Mouse (Mus musculus): ENCODE measurements at regions not wholly inside any gene's neighbourhood (a gene's known extent, or its start where the extent isn't known, plus 50 kb on each side); places are given as distances from the start of the nearest gene placed in this dataset.

GRCm38 (mm10) chr9:23150338-23150737 is 72.5 kb upstream of the Bmper start:
- Histone ChIP-seq H3K36me3 (replicated peaks; ENCODE audit: control insufficient read depth, insufficient read depth, low read depth, low read length) (no peaks in the 10 kb centered on the region), H3K9ac (replicated peaks; ENCODE audit: low read length) (no peak overlapping the region), H3K4me3 (ENCODE audit: low read depth, low read length) (no peak overlapping the region), H3K4me1 (ENCODE audit: control insufficient read depth, insufficient read depth, low read length) (no peaks in the 10 kb centered on the region), H3K4me2 (ENCODE audit: low read depth, low read length) (no peak overlapping the region), H3K27ac (replicated peaks; ENCODE audit: low read depth, low read length) (no peak overlapping the region), H3K27me3 (ENCODE audit: control insufficient read depth, insufficient read depth, low read length) (no peaks in the 10 kb centered on the region), H3K9me3 (replicated peaks; ENCODE audit: control insufficient read depth, low read length) (no peaks in the 10 kb centered on the region)
- 90% methylated on average over 6 of the region's 6 CpGs for WGBS
- DNase-seq (ENCODE audit: low spot score) (no peak), ATAC-seq (replicated peaks; ENCODE audit: insufficient number of reproducible peaks, low FRiP score, low TSS enrichment, low read depth) (no peak)

DNA sequence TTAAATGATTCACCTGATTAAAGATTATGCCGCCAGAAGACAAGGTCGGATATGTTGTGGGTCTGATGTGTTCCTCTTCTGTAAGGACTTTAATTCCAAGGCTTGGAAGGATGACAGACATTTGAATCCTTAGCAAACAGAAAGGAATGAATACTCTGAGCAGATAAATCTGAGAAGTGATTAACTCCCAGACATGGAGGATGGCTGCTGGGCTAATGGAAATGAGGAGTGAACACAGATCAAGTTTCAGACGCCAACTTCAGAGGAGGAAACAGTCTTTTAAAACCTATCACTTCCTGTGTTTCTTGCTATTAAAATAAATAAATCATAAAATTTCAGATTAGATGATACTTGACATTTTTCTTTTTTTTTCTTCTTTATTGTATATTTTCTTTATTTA is 72.0 kb upstream of the Bmper start:
- ATAC-seq (replicated peaks; ENCODE audit: insufficient number of reproducible peaks, low FRiP score, low TSS enrichment, low read depth), result no peak
- Histone ChIP-seq H3K27ac (replicated peaks; ENCODE audit: low read depth, low read length) (no peak overlapping the region), H3K4me3 (ENCODE audit: low read depth, low read length) (no peak overlapping the region), H3K27me3 (ENCODE audit: control insufficient read depth, insufficient read depth, low read length) (no peaks in the 10 kb centered on the region), H3K4me1 (ENCODE audit: control insufficient read depth, insufficient read depth, low read length) (no peaks in the 10 kb centered on the region), H3K4me2 (ENCODE audit: low read depth, low read length) (no peak overlapping the region), H3K9ac (replicated peaks; ENCODE audit: low read length) (no peak overlapping the region), H3K36me3 (replicated peaks; ENCODE audit: control insufficient read depth, insufficient read depth, low read depth, low read length) (no peaks in the 10 kb centered on the region), H3K9me3 (replicated peaks; ENCODE audit: control insufficient read depth, low read length) (no peaks in the 10 kb centered on the region)
- WGBS, result 62% methylated on average over 3 of the region's 3 CpGs
- no peak for DNase-seq (ENCODE audit: low spot score)

DNA sequence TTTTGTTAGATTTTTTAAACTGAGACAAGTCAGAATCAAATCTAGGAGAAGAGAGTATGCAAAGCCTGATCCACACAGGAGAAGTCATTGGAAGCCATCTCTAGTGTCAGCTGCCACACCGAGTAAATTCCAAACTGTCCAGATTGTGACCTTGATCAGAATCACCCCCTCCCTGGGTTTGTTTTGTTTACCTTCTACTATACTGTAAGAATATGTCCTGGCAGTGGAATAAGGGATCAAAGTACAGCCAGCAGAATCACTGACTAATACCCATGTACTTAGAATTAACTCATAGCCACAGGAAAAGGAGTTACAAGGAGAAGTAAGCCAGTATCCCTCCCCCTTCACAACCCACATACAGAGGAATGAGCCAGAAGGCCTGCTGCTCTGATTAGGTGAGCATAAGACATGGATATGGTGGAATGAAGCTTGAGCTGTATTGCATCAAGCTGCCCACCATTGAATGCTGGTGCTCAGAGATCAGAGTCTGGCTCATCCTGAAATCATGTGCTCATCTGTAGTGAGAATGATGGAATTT is 70.9 kb upstream of the Bmper start:
- H3K4me1 ChIP-seq (ENCODE audit: control insufficient read depth, insufficient read depth, low read length), result no peaks in the 10 kb centered on the region
- H3K9ac ChIP-seq (replicated peaks; ENCODE audit: low read length), result no peak overlapping the region
- no peak overlapping the region for H3K4me3 ChIP-seq (ENCODE audit: low read depth, low read length)
- ATAC-seq (replicated peaks; ENCODE audit: insufficient number of reproducible peaks, low FRiP score, low TSS enrichment, low read depth) (no peak), DNase-seq (ENCODE audit: low spot score) (no peak)
- H3K36me3 ChIP-seq (replicated peaks; ENCODE audit: control insufficient read depth, insufficient read depth, low read depth, low read length), result no peaks in the 10 kb centered on the region
- no peak overlapping the region for H3K4me2 ChIP-seq (ENCODE audit: low read depth, low read length)
- H3K27me3 ChIP-seq (ENCODE audit: control insufficient read depth, insufficient read depth, low read length), result no peaks in the 10 kb centered on the region
- WGBS, result 75% methylated on average over 1 of the region's 1 CpGs
- no peaks in the 10 kb centered on the region for H3K9me3 ChIP-seq (replicated peaks; ENCODE audit: control insufficient read depth, low read length)
- no peak overlapping the region for H3K27ac ChIP-seq (replicated peaks; ENCODE audit: low read depth, low read length)

DNA sequence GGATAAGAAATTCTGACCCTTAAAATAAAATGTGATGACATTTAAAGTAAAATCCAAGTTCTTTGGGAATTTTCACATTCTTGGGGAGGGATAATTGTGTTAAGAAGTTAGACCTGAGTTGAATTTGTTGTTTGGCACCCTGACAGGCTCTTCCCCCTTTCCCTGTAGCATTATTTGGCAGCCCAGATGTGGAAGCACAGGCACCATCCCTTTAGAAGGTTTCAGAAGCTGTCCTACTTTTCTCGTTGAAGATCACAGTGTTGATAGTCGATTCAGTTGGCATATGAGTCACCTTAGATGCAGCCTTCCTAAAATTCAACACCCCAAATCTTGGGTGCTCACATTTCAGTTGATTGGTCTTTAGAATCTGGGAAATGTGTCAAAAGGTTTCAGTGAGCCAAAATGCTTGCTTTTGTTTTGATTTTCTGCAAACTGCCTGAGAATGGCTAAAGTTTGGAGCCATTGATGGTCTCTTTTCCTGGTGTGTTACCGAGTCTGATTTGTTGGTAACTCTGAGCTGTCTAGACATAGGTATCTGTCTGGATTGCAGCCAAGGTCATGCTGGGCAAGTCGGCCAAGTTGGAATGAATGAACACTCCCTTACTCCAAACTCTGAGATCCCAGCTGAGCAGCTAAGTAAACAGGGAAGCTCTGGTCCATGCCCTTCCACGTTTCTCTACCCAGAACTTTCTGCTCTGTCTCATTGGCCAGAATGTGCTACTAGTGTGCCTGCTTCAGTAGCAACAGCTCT is 65.9 kb upstream of the Bmper start:
- DNase-seq (ENCODE audit: low spot score), result no peak

DNA sequence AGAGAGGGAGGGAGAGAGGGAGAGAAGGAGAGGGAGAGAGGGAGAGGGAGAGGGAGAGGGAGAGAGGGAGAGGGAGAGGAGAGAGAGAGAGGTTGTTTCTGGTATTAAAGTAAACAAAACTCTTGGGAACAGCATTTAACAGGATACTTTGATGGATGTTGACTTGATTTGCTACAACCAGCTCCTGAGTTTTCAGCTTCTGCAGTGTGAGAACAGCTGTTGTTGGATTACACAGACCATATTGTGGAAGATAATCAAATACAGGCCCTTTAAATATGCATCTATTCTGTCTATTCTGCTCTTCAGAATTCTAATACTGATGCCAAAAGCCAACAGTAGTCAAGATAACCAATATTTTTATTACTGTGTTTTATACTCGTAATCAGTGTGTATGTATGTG is 64.4 kb upstream of the Bmper start:
- H3K36me3 ChIP-seq (replicated peaks; ENCODE audit: control insufficient read depth, insufficient read depth, low read depth, low read length), result no peaks in the 10 kb centered on the region
- 90% methylated on average over 1 of the region's 1 CpGs for WGBS
- H3K9ac ChIP-seq (replicated peaks; ENCODE audit: low read length), result no peak overlapping the region
- no peak for ATAC-seq (replicated peaks; ENCODE audit: insufficient number of reproducible peaks, low FRiP score, low TSS enrichment, low read depth)
- no peak overlapping the region for H3K4me2 ChIP-seq (ENCODE audit: low read depth, low read length)
- H3K4me1 ChIP-seq (ENCODE audit: control insufficient read depth, insufficient read depth, low read length), result no peaks in the 10 kb centered on the region
- no peak for DNase-seq (ENCODE audit: low spot score)
- H3K27me3 ChIP-seq (ENCODE audit: control insufficient read depth, insufficient read depth, low read length), result no peaks in the 10 kb centered on the region
- H3K27ac ChIP-seq (replicated peaks; ENCODE audit: low read depth, low read length), result no peak overlapping the region
- no peak overlapping the region for H3K4me3 ChIP-seq (ENCODE audit: low read depth, low read length)
- no peaks in the 10 kb centered on the region for H3K9me3 ChIP-seq (replicated peaks; ENCODE audit: control insufficient read depth, low read length)

More for the DNA sequence above, 65.9 kb upstream of the Bmper start:
- ATAC-seq (replicated peaks; ENCODE audit: insufficient number of reproducible peaks, low FRiP score, low TSS enrichment, low read depth), result no peak
- 61% methylated on average over 5 of the region's 5 CpGs for WGBS
- Histone ChIP-seq H3K4me3 (ENCODE audit: low read depth, low read length) (no peak overlapping the region), H3K27me3 (ENCODE audit: control insufficient read depth, insufficient read depth, low read length) (no peaks in the 10 kb centered on the region), H3K4me2 (ENCODE audit: low read depth, low read length) (no peak overlapping the region), H3K27ac (replicated peaks; ENCODE audit: low read depth, low read length) (no peak overlapping the region), H3K9me3 (replicated peaks; ENCODE audit: control insufficient read depth, low read length) (no peaks in the 10 kb centered on the region), H3K36me3 (replicated peaks; ENCODE audit: control insufficient read depth, insufficient read depth, low read depth, low read length) (no peaks in the 10 kb centered on the region), H3K4me1 (ENCODE audit: control insufficient read depth, insufficient read depth, low read length) (no peaks in the 10 kb centered on the region), H3K9ac (replicated peaks; ENCODE audit: low read length) (no peak overlapping the region)

- Histone ChIP-seq H3K9me3 (replicated peaks; ENCODE audit: control insufficient read depth, low read length) (no peaks in the 10 kb centered on the region), H3K4me3 (ENCODE audit: low read depth, low read length) (no peak overlapping the region), H3K9ac (replicated peaks; ENCODE audit: low read length) (no peak overlapping the region), H3K4me1 (ENCODE audit: control insufficient read depth, insufficient read depth, low read length) (no peaks in the 10 kb centered on the region), H3K27ac (replicated peaks; ENCODE audit: low read depth, low read length) (no peak overlapping the region), H3K4me2 (ENCODE audit: low read depth, low read length) (no peak overlapping the region), H3K27me3 (ENCODE audit: control insufficient read depth, insufficient read depth, low read length) (no peaks in the 10 kb centered on the region), H3K36me3 (replicated peaks; ENCODE audit: control insufficient read depth, insufficient read depth, low read depth, low read length) (no peaks in the 10 kb centered on the region)
- 77% methylated on average over 7 of the region's 7 CpGs for WGBS
- no peak for ATAC-seq (replicated peaks; ENCODE audit: insufficient number of reproducible peaks, low FRiP score, low TSS enrichment, low read depth)
- DNase-seq (ENCODE audit: low spot score), result no peak
These were observed 61.5 kb upstream of the Bmper start for GRCm38 (mm10) chr9:23161346-23161745.

GRCm38 (mm10) chr9:23167056-23167591 is 55.8 kb upstream of the Bmper start:
- H3K4me2 ChIP-seq (ENCODE audit: low read depth, low read length), result no peak overlapping the region
- H3K27me3 ChIP-seq (ENCODE audit: control insufficient read depth, insufficient read depth, low read length), result no peaks in the 10 kb centered on the region
- ATAC-seq (replicated peaks; ENCODE audit: insufficient number of reproducible peaks, low FRiP score, low TSS enrichment, low read depth) (no peak), DNase-seq (ENCODE audit: low spot score) (no peak)
- 91% methylated on average over 2 of the region's 2 CpGs for WGBS
- no peaks in the 10 kb centered on the region for H3K4me1 ChIP-seq (ENCODE audit: control insufficient read depth, insufficient read depth, low read length)
- H3K36me3 ChIP-seq (replicated peaks; ENCODE audit: control insufficient read depth, insufficient read depth, low read depth, low read length), result no peaks in the 10 kb centered on the region
- H3K9me3 ChIP-seq (replicated peaks; ENCODE audit: control insufficient read depth, low read length), result no peaks in the 10 kb centered on the region
- no peak overlapping the region for H3K9ac ChIP-seq (replicated peaks; ENCODE audit: low read length)
- H3K27ac ChIP-seq (replicated peaks; ENCODE audit: low read depth, low read length), result no peak overlapping the region
- no peak overlapping the region for H3K4me3 ChIP-seq (ENCODE audit: low read depth, low read length)

DNA sequence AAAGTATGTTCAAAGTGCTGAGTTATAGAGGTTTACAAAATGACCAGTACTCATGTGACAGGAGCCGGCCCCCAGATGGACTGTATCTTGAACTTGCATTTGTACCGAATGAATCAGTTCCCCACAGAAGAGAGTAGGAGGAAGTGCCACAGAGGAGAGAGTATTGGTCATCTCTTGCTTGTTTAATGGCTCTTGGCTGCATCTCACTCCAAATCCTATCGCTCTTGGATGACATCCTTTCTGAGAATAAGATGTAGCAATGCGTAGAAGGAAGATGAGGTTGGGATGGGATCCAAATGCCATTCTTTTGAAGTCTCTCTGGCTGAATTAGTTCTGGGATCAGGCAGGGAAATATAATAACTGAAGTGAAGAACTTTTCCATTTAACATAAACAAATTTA is 55.2 kb upstream of the Bmper start:
- H3K27me3 ChIP-seq (ENCODE audit: control insufficient read depth, insufficient read depth, low read length), result no peaks in the 10 kb centered on the region
- ATAC-seq (replicated peaks; ENCODE audit: insufficient number of reproducible peaks, low FRiP score, low TSS enrichment, low read depth), result no peak
- DNase-seq (ENCODE audit: low spot score), result no peak
- no peak overlapping the region for H3K4me2 ChIP-seq (ENCODE audit: low read depth, low read length)
- 93% methylated on average over 4 of the region's 4 CpGs for WGBS
- H3K27ac ChIP-seq (replicated peaks; ENCODE audit: low read depth, low read length), result no peak overlapping the region
- no peak overlapping the region for H3K4me3 ChIP-seq (ENCODE audit: low read depth, low read length)
- no peak overlapping the region for H3K9ac ChIP-seq (replicated peaks; ENCODE audit: low read length)
- H3K4me1 ChIP-seq (ENCODE audit: control insufficient read depth, insufficient read depth, low read length), result no peaks in the 10 kb centered on the region
- H3K9me3 ChIP-seq (replicated peaks; ENCODE audit: control insufficient read depth, low read length), result no peaks in the 10 kb centered on the region
- no peaks in the 10 kb centered on the region for H3K36me3 ChIP-seq (replicated peaks; ENCODE audit: control insufficient read depth, insufficient read depth, low read depth, low read length)
